Mouse (Mus musculus): ENCODE measurements at regions not wholly inside any gene's neighbourhood (a gene's known extent, or its start where the extent isn't known, plus 50 kb on each side); places are given as distances from the start of the nearest gene placed in this dataset.

DNA sequence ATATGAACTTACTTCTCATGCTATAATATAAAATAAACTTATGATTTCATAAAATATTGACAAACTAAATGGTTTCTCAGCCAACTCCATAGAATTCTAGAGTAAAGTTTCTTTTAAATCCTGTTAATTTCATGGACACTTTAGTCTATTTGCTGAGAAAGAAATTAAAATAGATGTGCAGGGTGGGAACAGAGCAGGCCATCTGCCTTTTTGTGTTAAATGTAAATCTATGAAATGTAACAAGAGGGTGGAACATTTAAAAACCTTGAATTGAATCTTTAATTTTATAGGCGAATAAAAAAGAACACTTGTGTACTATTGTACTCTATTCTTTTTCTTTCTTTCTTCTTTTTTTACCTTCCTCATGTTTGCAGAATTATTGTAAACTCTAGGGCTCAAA lies 1050.7 kb downstream of the Tbl1xr1 start:
- H3K4me3 ChIP-seq (replicated peaks; ENCODE audit: low read length): no peak overlapping the region
- 97% methylated on average over 1 of the region's 1 CpGs for WGBS
- no peaks in the 10 kb centered on the region for H3K9me3 ChIP-seq (ENCODE audit: control insufficient read depth, low read length)

DNA sequence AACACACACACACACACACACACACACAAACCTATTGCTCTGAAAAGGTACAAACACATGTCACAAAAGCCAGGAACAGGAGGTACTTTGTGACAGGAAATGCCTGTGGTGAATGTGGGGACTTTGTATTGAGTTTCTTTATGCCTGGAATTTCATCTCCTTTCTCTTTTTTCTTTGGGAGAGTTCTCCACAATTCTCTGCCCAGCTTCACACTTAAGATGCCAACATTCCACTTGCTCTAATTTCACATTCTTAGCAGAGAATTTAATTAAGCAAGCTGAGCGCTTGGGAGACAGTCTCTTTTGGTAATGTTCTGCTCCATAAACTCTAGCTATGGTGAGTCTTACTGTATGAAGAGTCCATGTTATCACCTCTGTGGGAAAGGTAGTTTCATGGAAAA lies 1059.1 kb downstream of the Tbl1xr1 start:
- no peaks in the 10 kb centered on the region for H3K36me3 ChIP-seq (replicated peaks; ENCODE audit: control insufficient read depth, insufficient read depth)
- DNase-seq (ENCODE audit: low spot score): no peak
- H3K27me3 ChIP-seq (ENCODE audit: control insufficient read depth, insufficient read depth, low read length): no peaks in the 10 kb centered on the region
- H3K4me1 ChIP-seq (replicated peaks; ENCODE audit: control insufficient read depth, insufficient read depth, low read length): no peaks in the 10 kb centered on the region
- ATAC-seq (ENCODE audit: low FRiP score): no peak
- no peak overlapping the region for H3K4me3 ChIP-seq (replicated peaks; ENCODE audit: low read length)
- no peak overlapping the region for H3K9ac ChIP-seq
- H3K9me3 ChIP-seq (ENCODE audit: control insufficient read depth, low read length): no peaks in the 10 kb centered on the region
- H3K27ac ChIP-seq: no peak overlapping the region
- WGBS: 74% methylated on average over 1 of the region's 1 CpGs
- H3K4me2 ChIP-seq (replicated peaks): no peak overlapping the region

More for the DNA sequence above, 1050.7 kb downstream of the Tbl1xr1 start:
- no peak for DNase-seq (ENCODE audit: low spot score)
- Histone ChIP-seq H3K4me1 (replicated peaks; ENCODE audit: control insufficient read depth, insufficient read depth, low read length) (no peaks in the 10 kb centered on the region), H3K27me3 (ENCODE audit: control insufficient read depth, insufficient read depth, low read length) (no peaks in the 10 kb centered on the region), H3K9ac (no peak overlapping the region), H3K27ac (no peak overlapping the region), H3K4me2 (replicated peaks) (no peak overlapping the region), H3K36me3 (replicated peaks; ENCODE audit: control insufficient read depth, insufficient read depth) (no peaks in the 10 kb centered on the region)
- ATAC-seq (ENCODE audit: low FRiP score): no peak

DNA sequence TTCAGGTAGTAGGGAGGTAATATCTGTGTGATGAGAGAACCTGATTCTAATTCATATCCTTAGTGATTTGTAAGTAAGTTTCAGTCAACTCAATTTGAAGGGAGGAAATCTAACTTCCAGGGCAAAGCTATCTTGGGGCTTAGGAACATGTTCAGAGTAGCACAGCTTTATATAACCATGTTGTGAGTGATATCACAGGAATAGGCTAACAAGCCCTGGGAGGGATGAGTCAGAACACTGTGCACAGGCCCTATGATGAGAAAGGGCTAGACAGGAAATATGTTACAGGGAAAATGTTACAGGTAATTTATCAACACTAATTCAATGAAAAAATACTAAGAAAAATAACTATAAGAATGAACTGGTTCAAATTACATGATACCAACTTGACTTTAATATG lies 1062.5 kb downstream of the Tbl1xr1 start:
- H3K27ac ChIP-seq: no peak overlapping the region
- DNase-seq (ENCODE audit: low spot score): no peak
- H3K9ac ChIP-seq: no peak overlapping the region
- H3K4me3 ChIP-seq (replicated peaks; ENCODE audit: low read length): no peak overlapping the region
- no peak overlapping the region for H3K4me2 ChIP-seq (replicated peaks)
- no peak for ATAC-seq (ENCODE audit: low FRiP score)
- no peaks in the 10 kb centered on the region for H3K36me3 ChIP-seq (replicated peaks; ENCODE audit: control insufficient read depth, insufficient read depth)
- no peaks in the 10 kb centered on the region for H3K27me3 ChIP-seq (ENCODE audit: control insufficient read depth, insufficient read depth, low read length)
- no peaks in the 10 kb centered on the region for H3K9me3 ChIP-seq (ENCODE audit: control insufficient read depth, low read length)
- H3K4me1 ChIP-seq (replicated peaks; ENCODE audit: control insufficient read depth, insufficient read depth, low read length): no peaks in the 10 kb centered on the region

DNA sequence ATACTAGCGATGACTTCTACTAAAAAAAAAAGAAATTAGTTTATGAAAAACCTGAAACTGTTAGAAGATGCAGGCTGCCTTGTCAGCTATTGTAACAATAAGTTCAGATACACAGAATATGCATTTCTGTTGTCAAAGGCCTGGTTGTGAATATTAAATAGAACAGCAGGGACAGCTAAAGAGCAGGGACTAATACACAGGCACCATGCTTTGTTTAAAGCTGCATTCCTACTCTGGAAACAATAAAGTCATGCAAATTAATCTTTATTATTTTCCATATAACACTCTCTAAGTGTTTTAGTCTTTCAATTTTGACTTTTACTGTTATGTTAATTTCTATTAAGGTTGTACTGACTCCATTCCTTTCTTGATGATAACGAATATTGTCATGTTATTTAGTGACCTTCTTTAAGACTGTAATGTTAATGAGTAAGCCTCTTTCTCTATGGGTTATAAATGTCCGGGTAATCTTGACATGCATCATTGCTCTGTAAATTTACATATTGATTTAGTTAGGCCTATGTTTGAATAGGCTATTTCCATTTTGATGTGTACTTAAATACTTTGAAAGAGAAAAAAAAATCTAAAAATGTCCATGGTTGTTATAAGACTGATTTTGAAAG lies 1088.5 kb downstream of the Tbl1xr1 start:
- DNase-seq (ENCODE audit: low spot score) (no peak), ATAC-seq (ENCODE audit: low FRiP score) (no peak)
- no peak overlapping the region for H3K27ac ChIP-seq
- WGBS: 51% methylated on average over 3 of the region's 3 CpGs
- no peaks in the 10 kb centered on the region for H3K27me3 ChIP-seq (ENCODE audit: control insufficient read depth, insufficient read depth, low read length)
- no peak overlapping the region for H3K9ac ChIP-seq
- no peak overlapping the region for H3K4me2 ChIP-seq (replicated peaks)
- no peaks in the 10 kb centered on the region for H3K36me3 ChIP-seq (replicated peaks; ENCODE audit: control insufficient read depth, insufficient read depth)
- no peaks in the 10 kb centered on the region for H3K9me3 ChIP-seq (ENCODE audit: control insufficient read depth, low read length)
- H3K4me3 ChIP-seq (replicated peaks; ENCODE audit: low read length): no peak overlapping the region
- H3K4me1 ChIP-seq (replicated peaks; ENCODE audit: control insufficient read depth, insufficient read depth, low read length): no peaks in the 10 kb centered on the region

DNA sequence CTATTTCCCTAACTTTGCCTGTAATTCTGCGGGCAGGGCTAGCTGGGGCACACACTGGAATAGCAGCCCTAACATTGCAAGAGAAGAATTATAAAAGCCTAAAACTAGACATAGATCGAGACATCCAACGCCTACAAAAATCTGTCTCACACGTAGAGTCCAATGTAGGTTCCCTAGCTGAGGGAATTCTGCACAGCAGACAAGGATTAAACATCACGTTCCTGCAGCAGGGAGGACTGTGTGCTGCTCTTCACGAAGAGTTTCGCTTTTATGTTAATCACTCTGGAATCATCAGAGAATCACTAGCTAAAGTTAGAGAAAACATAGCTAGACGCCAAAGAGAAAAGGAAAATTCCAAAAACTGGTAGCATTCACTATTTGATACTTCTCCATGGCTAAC lies 1106.9 kb downstream of the Tbl1xr1 start:
- Histone ChIP-seq H3K27ac (no peak overlapping the region), H3K4me2 (replicated peaks) (no peak overlapping the region), H3K4me3 (replicated peaks; ENCODE audit: low read length) (no peak overlapping the region), H3K9me3 (ENCODE audit: control insufficient read depth, low read length) (no peaks in the 10 kb centered on the region), H3K27me3 (ENCODE audit: control insufficient read depth, insufficient read depth, low read length) (no peaks in the 10 kb centered on the region), H3K9ac (no peak overlapping the region), H3K4me1 (replicated peaks; ENCODE audit: control insufficient read depth, insufficient read depth, low read length) (no peaks in the 10 kb centered on the region), H3K36me3 (replicated peaks; ENCODE audit: control insufficient read depth, insufficient read depth) (no peaks in the 10 kb centered on the region)
- DNase-seq (ENCODE audit: low spot score): no peak
- WGBS: 90% methylated on average over 8 of the region's 8 CpGs
- no peak for ATAC-seq (ENCODE audit: low FRiP score)

DNA sequence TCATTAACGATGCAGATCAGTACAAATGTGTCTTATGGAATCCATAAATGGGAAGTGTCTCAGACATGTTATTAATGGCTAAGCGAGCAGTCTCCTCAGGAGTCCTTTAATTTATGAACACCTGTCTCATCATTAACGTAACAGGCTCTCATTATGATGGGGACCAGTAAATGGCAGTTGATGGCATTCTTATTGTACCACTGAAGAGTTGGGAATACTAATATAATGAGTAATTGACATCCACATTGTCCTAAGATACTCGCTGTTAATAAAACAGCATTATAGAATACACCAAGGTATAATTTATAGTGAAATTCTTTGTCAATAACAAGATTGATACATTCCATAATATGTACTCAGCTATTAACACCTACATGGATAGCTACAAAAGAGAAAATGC lies 1112.0 kb downstream of the Tbl1xr1 start:
- WGBS: 67% methylated on average over 4 of the region's 4 CpGs
- no peak overlapping the region for H3K27ac ChIP-seq

DNA sequence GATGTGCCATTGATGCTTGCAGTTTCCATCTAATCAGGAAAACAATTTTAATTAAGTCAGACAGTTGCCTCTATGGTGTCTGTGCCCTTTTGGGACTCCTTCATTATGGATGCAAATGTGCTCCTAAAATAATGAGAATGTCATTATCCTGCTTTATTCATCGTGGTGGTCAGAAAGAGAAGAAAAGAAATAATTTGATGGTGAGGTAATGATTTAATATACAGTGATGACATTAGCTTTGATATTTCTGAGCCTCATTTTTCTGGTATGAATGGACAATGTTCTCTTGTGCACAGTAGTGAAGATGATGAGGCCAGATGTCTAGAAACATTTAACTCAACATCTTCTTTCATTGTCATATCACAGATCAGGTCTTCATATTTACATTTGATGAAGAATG lies 1123.6 kb downstream of the Tbl1xr1 start:
- Histone ChIP-seq H3K4me3 (replicated peaks; ENCODE audit: low read length) (no peak overlapping the region), H3K27me3 (ENCODE audit: control insufficient read depth, insufficient read depth, low read length) (no peaks in the 10 kb centered on the region), H3K36me3 (replicated peaks; ENCODE audit: control insufficient read depth, insufficient read depth) (no peaks in the 10 kb centered on the region), H3K4me1 (replicated peaks; ENCODE audit: control insufficient read depth, insufficient read depth, low read length) (no peaks in the 10 kb centered on the region), H3K27ac (no peak overlapping the region), H3K9me3 (ENCODE audit: control insufficient read depth, low read length) (no peaks in the 10 kb centered on the region), H3K9ac (no peak overlapping the region), H3K4me2 (replicated peaks) (no peak overlapping the region)
- ATAC-seq (ENCODE audit: low FRiP score) (no peak), DNase-seq (ENCODE audit: low spot score) (no peak)
- WGBS: 29% methylated on average over 1 of the region's 1 CpGs

More for the DNA sequence above, 1112.0 kb downstream of the Tbl1xr1 start:
- no peak overlapping the region for H3K4me3 ChIP-seq (replicated peaks; ENCODE audit: low read length)
- ATAC-seq (ENCODE audit: low FRiP score): peak; percentile 21; the same call in 1 of the 2 replicates
- H3K4me1 ChIP-seq (replicated peaks; ENCODE audit: control insufficient read depth, insufficient read depth, low read length): no peaks in the 10 kb centered on the region
- H3K9me3 ChIP-seq (ENCODE audit: control insufficient read depth, low read length): no peaks in the 10 kb centered on the region
- no peaks in the 10 kb centered on the region for H3K27me3 ChIP-seq (ENCODE audit: control insufficient read depth, insufficient read depth, low read length)
- no peak overlapping the region for H3K4me2 ChIP-seq (replicated peaks)
- H3K9ac ChIP-seq: no peak overlapping the region
- H3K36me3 ChIP-seq (replicated peaks; ENCODE audit: control insufficient read depth, insufficient read depth): no peaks in the 10 kb centered on the region
- no peak for DNase-seq (ENCODE audit: low spot score)

DNA sequence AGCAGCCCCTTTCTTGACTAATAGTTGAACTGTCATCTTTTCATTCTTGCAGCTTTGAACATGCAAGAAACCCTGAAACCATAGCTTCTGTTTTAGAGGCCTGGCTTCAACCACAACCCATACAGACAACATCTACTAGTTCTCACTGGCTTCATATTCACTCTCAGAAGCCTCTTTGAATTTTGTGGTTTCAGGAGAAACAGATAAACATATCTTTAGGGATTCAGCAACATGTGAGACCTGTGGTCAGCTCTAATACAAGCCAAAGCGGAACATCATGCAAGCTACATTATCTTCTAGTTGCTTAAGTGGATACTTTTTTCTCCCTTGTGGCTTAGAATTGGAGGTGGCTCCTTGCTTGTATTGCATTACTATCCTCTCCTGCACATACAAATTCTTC lies 1138.0 kb downstream of the Tbl1xr1 start:
- Histone ChIP-seq H3K4me2 (replicated peaks) (no peak overlapping the region), H3K4me1 (replicated peaks; ENCODE audit: control insufficient read depth, insufficient read depth, low read length) (no peaks in the 10 kb centered on the region), H3K4me3 (replicated peaks; ENCODE audit: low read length) (no peak overlapping the region), H3K27me3 (ENCODE audit: control insufficient read depth, insufficient read depth, low read length) (no peaks in the 10 kb centered on the region), H3K36me3 (replicated peaks; ENCODE audit: control insufficient read depth, insufficient read depth) (no peaks in the 10 kb centered on the region), H3K9ac (no peak overlapping the region), H3K9me3 (ENCODE audit: control insufficient read depth, low read length) (no peaks in the 10 kb centered on the region), H3K27ac (no peak overlapping the region)
- WGBS: 85% methylated on average over 1 of the region's 1 CpGs
- DNase-seq (ENCODE audit: low spot score) (no peak), ATAC-seq (ENCODE audit: low FRiP score) (no peak)

DNA sequence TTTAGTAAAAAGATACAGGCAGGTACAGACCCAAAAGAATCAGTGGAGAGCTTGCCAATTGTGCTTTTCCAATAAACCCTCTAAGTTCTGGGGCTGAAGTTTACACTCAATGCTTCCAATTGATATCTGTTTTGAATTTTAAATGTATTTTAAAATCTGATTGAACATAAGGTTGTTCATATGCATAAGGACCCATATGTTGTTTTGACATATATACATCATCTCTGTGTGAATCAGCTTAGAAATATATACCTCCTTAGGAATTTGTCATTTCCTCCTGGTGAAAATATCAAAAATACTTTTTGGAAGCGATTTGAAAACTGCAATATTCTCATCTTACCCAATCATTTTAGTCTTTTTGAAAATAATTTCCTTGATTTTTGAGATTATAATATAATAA lies 1140.3 kb downstream of the Tbl1xr1 start:
- Histone ChIP-seq H3K4me2 (replicated peaks) (no peak overlapping the region), H3K4me3 (replicated peaks; ENCODE audit: low read length) (no peak overlapping the region), H3K36me3 (replicated peaks; ENCODE audit: control insufficient read depth, insufficient read depth) (no peaks in the 10 kb centered on the region), H3K27ac (no peak overlapping the region), H3K9ac (no peak overlapping the region), H3K9me3 (ENCODE audit: control insufficient read depth, low read length) (no peaks in the 10 kb centered on the region), H3K27me3 (ENCODE audit: control insufficient read depth, insufficient read depth, low read length) (no peaks in the 10 kb centered on the region), H3K4me1 (replicated peaks; ENCODE audit: control insufficient read depth, insufficient read depth, low read length) (no peaks in the 10 kb centered on the region)
- no peak for DNase-seq (ENCODE audit: low spot score)
- 81% methylated on average over 1 of the region's 1 CpGs for WGBS
- ATAC-seq (ENCODE audit: low FRiP score): no peak

DNA sequence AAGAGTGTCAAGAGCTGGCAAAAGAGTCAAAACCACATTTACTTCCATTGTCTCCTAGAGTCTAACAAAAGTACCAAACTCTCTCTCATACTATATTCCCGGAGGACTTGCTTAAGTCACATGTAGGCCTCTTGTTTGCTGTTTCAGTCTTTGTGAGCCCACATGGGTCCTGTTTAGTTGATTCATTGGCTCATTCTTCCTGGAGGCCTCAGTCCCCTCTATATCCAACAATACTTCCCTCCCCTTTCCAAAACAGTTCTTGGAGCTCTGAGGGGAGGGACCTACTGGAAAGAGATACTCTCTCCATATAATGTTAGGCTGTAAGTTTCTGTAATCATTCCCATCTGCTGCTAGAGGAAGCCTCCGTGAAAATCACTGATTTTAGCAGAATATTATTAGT lies 1171.8 kb downstream of the Tbl1xr1 start:
- ATAC-seq (ENCODE audit: low FRiP score) (no peak), DNase-seq (ENCODE audit: low spot score) (no peak)
- H3K4me2 ChIP-seq (replicated peaks): no peak overlapping the region
- no peak overlapping the region for H3K4me3 ChIP-seq (replicated peaks; ENCODE audit: low read length)
- no peak overlapping the region for H3K27ac ChIP-seq
- no peak overlapping the region for H3K9ac ChIP-seq
- H3K9me3 ChIP-seq (ENCODE audit: control insufficient read depth, low read length): no peaks in the 10 kb centered on the region
- no peaks in the 10 kb centered on the region for H3K27me3 ChIP-seq (ENCODE audit: control insufficient read depth, insufficient read depth, low read length)
- no peaks in the 10 kb centered on the region for H3K4me1 ChIP-seq (replicated peaks; ENCODE audit: control insufficient read depth, insufficient read depth, low read length)
- 87% methylated on average over 2 of the region's 2 CpGs for WGBS
- no peaks in the 10 kb centered on the region for H3K36me3 ChIP-seq (replicated peaks; ENCODE audit: control insufficient read depth, insufficient read depth)

Data from hindbrain, embryonic 14.5 days (tissue).